Mouse (Mus musculus) frontal cortex, postnatal 10 days (tissue): ENCODE results near the gene Aen.

Experiments
- DNase-seq, 2 experiments: peaks; one replicate each; pipeline ENCODE4 v3.0.0; 2022; ENCODE audit warnings: low spot score in 2 of 2, mixed read lengths in 1 of 2

Gene Aen

DNA sequence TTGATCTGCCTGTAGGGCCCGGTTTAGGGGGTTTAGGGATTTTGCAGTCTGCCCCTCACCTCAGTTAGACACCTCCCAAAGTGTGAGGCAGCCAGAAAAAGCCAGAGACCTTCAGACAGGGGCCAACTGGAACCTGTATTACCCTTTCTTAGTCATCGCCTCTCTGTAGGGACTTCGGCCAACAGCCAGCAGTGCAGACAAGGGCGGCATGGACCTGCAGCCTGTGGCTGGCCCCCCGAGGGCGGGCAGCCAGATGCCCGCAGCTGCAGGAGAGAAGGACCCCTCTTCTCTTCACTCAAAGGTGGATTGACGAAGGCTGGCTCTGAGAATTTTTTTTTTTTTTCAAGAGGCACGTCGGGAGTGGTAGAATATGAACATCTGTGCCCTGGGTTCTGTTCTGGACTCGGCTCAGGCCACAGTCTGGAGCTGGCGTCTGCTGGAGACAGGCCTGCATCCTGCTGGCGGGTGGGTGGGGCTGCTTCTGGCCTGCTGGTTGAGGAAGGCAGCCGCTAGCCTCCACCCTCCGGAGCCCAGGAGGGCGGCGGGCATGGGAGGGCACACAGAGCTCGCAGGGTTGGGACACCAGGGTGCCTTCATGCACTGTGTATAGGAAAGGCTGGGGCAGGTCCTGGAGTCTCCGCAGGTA lies 43.4 kb downstream of the Aen start:
- DNase-seq = no peak

DNA sequence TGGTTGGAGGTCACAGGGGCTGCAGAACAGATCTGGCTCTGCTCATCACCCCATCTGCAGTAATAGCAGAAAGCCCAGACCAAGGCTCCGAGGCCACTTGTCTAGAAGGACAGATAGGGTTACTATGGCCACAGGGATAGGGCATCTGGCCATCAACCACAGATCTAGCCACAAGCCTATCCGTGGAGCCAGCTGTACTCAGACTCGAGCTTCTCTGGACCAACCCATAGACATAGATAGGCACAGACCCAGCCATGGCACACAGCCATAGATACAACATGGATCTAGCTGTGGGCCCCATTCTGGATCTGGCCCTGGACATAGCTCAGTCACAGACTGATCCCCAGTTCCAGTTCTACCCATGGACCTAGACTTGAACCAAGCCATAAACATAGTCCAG lies 45.3 kb downstream of the Aen start:
- no peak for DNase-seq

DNA sequence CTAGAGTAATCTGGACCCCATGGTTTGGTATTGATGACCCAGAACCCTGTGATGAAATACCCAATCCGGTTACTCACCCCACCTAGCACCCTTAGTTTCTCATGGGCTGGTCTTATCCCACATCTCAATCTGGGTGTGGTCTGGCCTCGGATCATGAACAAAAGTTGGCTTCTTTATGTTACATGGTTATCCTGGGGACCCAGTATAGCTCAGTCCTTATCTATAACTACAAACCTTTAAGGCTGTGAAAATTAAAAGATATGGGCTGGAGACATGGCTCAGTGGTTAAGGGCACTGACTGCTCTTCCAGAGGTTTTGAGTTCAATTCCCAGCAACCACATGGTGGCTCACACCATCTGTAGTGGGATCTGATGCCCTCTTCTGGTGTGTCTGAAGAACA lies 46.9 kb downstream of the Aen start:
- DNase-seq = no peak

DNA sequence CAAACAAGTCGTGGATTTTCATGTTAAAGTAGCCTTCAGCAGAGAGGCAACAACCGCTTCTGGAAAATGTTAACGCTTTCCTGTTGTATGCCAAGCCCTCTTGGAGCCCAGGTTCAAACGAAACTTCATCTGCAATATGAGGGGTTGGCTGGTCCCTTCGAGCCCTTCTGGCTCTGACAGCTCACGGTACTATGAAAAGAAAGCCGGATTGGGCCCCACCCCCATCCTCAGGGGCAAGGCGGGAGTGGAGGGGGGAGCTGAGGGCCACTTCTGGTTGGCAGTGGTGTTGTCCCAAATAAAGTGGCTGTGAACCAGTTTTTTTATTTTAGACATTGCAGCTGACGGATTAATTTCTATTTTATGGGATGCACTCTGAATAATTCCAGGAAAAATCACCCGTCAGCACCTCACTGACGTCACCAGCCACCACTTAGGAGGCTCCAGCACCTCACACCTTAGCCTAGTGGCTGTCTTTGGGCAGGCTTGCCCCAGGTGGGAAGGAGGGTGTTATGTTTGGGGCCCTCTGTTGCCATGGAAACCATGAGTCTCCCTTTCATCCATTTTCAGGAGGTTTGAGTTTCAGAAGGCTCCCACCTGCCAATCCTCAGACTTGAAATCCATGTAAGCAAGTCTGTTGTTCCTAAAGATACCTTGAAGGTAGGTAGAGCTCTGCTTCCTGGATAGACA lies 58.4 kb downstream of the Aen start:
- no peak for DNase-seq

DNA sequence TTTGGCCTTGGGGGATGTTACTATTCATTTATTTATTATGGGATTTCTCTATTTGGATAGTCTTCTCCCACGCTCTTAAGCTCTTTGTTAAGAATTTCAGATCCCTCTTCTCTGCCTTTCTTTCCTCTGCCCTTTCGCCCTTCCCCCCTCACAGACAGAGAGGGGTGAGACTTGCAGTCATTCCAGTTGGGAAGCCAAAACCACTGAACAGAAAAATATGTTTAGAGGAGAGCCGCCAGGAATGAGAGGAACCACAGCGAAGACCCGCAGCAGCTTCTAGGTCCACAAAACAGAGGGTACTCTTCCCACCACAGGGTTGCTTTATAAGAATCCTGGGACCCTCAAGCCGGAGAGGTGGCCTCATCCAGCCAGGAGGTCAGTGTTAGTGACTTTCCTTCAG lies 59.0 kb downstream of the Aen start:
- DNase-seq = no peak

DNA sequence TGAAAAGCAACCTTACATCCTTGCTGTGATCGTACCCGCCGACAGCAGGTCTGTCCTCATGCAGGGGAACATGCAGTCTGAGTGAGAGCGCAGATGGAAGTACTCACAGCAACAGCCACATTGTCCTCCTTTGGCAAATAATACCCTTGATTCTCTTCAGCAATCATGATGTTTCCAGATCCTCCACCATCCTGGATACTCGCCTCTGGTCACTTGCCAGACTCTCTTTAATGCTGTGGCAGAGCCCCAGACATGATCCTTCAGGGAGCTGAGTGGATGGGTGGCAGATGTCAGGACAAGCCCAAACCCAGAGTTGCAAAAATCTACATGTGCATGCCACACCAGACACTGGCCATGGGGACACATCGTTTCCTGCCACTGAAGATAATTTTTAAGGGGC lies 59.4 kb downstream of the Aen start:
- DNase-seq = no peak

DNA sequence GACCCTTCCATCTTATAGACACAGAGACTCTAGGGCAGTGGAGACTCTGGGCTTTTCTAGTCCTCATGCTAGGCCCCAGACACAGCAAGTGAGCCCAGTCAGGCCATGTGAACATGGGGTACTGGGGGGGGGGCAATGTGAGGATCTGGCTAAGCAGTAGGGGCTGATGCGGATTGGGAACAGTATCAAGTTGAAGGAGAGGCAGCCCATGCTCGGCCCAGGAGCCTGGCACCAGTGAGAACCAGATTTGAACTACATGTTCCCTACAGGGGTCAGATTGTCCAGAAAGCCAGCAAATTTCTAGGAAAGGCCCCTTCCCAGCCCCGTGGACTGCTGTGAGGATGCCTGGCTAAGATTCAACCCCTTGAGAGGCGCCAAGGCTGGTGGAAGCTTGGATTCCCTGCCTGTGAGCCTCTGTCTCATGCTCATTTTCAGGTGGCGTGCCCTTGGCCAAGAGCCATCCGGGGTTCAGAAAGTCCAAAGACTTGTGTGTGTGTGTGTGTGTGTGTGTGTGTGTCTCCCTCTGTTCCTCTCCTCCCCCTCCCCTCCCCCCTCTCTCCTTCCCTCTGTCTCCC lies 62.9 kb downstream of the Aen start:
- no peak for DNase-seq
